Mouse (Mus musculus): Measurements from ENCODE around the gene Arhgef25. TPM values are rescaled to one million over a fixed set of nuclear protein-coding genes. Genes with fewer than 3 reads are reported as not detected.
"Not testable (repeated sequence)": the region's sequence is repeated elsewhere in the genome, so short reads cannot be mapped to it uniquely, and the experiment has no call there.

Arhgef25 gene
- total RNA-seq, 2 experiments from 2014 or later = 19.0 to 21.6 TPM

DNA sequence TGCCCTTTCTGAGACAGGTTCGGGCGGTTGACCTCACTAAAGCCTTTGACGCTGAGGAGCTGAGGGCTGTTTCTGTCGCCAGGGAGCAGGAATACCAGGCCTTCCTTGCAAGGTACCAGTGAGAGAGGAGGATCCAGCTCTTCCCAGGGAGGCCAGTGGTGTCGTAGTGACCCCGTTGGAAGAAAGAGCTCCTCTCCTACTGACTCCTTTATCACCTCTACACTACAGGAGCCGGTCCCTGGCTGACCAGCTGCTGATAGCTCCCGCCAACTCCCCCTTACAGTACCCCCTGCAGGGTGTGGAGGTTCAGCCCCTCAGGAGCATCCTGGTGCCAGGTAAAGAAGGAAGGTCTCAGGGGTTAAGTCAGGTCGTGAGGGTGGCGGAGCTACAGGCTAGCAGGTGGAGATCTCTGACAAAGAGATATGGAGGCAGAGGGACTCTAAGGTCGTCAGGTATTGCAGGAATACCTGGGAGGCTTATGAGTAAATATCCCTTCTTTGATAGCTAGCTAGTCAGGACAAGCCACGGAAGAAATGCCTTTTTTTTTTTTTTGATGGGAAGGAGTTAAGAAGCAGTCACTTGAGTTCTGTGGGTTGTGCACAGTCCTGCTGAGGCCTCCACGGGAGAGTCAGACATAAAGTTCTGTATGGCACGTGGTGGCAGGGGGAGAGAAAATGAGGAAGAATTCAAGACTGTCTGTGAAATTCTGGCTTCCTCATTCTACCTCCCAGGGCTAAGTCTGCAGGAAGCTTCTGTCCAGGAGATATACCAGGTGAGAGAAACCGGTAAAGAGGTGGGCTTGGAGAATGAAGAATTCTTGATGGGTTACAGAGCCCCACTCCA is 22.9 kb downstream of the Arhgef25 start:
- DNase-seq = no peak

DNA sequence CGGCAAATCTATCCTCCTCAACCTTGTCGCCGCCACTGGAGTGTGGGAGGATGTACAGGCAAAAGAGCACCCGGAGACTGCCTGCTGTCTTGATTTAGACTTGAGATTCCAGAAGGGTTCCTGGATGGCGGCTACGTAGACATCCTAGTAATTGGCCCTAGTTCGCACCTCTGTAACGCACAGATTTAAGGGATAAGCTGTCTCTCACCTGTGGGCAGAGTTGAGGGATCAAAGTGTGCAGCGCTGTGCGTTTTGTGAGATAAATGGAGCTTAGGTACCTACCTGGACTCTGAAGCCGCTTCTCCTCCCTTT is 23.5 kb downstream of the Arhgef25 start:
- no peak for DNase-seq

DNA sequence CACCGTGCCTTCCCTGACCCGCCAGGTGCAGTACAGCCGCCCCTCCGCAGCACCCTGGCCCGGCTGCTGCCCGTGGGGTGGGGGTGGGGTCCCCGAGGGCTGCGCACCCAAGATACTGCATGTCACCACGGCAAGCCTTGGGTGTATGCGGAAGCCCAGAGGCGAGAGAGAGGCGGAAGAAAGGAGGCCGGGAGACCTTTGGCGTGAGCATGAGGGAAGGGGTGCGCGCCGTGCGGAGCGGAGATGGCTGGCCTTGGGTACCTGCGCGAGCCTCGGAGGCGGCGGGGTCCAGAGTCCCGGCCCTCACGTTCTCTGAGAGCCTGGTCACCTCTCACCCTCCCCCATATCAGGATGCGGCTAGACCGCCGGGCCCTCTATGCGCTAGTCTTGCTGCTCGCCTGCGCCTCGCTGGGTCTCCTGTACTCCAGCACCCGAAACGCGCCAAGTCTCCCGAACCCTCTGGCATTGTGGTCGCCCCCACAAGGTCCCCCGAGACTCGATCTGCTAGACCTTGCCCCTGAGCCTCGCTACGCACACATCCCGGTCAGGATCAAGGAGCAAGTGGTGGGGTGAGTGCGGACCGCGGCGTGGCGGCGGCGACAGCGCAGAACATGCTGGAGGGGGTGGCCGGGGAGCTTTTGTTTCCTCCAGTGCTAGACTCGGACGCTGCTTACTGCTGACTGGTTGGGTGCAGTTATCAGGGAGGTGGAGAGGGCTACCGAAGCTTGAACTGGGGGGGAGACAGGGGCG is 24.1 kb downstream of the Arhgef25 start:
- peak; percentile 25 to 48 for DNase-seq

DNA sequence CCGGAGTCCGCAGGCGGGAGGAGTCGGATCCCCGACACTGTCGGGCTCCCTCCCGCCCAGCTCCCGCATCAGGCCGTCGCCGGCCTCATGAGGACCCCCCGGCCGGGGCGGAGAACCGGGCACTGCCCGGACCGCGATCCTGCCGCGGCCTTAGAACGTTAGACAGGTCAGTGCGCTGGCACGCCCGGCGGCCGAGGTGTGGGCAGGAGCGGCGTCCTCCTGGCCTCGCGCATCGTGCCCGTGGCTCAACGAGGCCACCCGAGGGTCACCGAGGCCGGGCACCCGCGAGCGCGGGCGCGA is 24.6 kb downstream of the Arhgef25 start:
- DNase-seq = peak in 1 of 2 experiments; percentile 53

DNA sequence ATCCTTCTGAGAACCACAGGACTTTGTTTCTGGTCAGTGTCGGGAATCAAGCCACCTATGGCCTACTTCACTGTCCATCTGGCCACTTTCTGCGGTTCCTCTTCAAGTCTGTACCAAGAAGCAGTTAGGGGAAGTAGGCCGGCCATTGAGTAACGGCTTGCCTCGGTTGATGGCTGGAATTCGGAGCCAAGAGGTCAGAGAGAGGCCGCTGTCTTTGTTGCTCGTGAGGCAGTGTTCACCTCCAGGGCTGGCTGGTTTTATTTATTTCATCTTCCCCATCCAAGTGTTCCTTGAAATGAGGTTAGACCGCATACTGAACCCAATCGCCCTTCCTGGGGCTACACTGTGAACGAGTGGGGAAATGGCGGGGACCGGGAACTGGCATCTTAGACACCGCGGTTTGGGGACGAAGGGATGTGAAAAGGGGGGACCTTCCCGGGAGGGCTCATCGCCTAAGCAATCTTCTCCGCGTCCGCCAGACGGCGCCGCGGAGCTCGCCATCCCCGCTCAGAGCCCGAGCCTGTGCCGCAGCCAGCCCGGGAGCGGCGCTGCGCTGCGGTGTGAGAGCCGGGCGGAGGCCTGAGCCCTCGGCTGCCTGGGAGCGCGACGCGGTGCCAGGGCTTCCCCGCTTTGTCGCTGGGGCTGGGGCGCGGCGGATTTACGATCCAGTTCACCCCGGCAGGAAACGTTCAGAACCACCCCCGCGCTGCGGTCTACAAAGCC is 25.1 kb downstream of the Arhgef25 start, which contains the start of gene B4galnt1:
B4galnt1 (plus strand) TSS at position 595 of the 723 bp plus-strand sequence.
- peak; percentile 80 to 84 for DNase-seq

DNA sequence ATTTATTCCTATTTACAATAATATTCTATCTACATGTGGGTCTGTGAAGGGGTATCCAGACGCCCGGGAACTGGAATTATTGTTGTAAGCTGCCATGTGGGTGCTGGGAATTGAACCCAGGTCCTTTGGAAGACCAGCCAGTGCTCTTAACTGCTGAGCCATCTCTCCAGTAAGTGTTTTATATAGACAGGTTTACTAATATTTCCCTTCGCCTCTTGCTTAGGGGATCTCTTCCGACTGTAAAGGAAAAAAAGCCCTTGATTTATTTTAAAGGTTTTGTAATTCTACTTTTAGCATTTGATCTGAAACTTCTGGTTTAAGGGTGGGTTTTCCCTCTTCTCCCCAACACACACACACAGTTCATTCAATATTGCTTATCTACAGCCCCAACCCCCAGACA is 25.7 kb downstream of the Arhgef25 start:
- DNase-seq = no peak

DNA sequence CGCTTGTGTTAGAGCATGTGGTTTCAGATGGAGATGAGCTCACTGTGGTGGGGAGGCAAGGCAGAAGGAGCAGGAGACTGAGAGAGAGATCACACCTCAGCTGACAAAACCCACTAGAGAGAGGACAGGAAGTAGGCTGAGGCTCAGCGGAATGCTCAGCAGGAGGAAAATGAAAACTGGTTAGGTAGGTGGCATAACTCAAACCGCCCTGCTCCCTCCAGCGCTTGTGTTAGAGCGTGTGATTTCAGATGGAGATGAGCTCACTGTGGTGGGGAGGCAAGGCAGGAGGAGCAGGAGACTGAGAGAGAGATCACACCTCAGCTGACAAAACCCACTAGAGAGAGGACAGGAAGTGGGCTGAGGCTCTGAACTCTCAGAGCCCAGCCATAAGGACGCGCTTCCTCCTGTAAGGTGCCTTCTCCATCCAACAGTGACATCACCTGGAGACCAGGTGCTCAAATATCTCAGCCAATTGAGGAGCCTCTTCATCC is 27.1 kb downstream of the Arhgef25 start:
- DNase-seq = not testable (repeated sequence)

DNA sequence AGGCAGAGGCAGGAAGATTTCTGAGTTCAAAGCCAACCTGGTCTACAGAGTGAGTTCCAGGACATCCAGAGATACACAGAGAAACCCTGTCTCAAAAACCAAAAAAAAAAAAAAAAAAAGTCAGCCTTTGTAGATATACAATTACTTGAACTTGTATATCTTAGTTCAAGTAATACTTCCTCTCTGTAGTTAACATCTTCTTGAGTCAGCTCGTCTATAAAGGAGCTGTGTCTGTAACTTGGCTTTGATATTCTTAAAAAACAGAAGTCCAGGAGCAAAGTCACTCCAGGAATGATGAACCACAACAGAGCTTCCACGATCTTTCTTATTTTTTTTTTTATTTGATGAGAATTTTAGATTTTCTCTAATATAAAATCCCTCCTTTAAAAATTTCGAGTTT is 29.2 kb downstream of the Arhgef25 start:
- no peak for DNase-seq

DNA sequence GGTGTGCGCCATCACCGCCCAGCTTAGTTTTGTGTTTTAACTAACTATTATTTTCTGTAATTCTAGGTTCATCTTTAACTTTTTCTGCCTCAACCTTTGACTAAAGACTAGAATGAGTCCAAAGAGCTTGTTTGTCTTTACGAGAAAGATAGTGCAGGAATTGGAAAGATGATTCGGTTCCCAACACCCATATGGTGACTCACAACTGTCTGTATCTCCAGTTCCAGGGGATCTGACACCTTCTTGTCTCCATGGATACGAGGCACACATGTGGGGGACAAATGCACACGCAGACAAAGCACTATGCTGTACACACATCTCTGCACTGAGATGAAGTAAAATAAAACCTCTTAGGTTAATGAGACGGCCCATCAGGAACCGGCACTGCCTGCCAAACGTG is 29.8 kb downstream of the Arhgef25 start:
- DNase-seq = no peak

DNA sequence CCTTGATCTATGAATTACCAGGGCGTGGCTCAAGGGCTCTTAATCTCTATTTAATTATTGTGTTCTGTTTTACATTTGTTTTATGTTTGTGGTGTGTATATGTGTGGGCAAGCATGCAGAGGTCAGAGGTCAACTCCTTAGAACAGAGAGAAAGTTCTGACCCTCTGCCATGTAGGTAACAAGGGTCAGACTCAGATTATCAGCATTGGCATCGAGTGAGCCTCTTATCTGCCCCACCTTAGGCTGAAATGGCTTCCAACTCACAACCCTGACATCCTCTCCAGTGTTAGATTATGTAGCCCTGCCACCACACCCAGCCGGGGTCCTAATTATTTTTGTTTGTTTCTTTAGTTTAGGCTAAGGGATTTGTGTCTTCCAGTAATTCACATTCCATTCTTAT is 31.4 kb downstream of the Arhgef25 start:
- no peak for DNase-seq

DNA sequence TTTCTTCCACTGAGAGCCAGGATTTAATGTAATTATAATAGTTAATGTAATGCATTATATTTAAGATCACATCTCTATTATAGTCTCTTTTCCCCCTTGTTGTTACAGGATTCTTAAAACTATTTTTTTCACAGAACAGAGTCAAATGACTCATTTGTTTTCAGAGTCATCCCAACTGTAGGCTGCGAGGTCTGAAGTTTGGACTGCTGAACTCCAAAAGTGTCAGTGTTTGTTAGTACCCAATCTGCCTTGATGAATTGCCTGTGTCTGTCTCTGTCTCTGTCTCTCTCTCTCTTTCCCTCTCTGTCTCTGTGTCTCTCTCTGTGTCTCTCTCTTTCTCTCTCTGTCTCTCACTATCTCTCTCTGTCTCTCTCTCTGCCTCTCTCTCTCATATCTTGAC is 33.4 kb downstream of the Arhgef25 start:
- DNase-seq = no peak

DNA sequence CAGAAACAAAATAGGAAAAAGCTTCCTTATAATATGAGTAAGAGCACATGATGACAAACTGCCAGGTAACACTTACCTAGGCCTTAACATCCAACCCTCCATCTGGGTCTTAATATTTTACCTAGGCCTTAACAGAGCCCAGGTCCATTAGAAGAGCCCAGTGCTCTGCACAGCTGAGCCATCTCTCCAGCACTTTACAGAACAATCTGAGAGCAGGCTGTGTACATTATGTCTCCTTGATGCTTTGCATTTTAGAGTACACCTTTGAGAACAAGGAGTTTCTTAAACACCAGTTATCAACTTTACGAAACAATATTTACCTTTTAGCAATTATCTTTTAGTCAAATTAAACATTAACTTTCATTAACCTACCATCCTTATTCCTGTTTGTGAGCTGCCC is 33.8 kb downstream of the Arhgef25 start:
- no peak for DNase-seq

DNA sequence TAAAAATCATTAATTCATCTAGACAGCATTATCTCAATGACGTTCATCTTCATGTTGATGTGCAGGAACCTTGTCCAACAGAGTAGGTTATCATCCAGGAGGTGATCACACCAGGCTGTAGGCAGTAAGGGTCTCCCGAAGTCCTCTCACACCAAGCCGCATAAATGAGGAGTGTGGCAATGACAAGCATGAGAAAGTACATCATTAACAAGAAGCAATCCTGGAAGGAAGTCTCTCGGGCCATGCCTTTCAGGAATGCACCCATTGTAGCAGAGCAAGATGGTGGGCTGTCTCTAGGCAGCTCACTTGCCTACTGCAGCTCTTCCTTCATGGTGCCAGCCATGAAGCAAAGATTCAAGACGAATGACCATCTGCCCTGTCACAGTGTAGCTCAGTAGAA is 35.2 kb downstream of the Arhgef25 start:
- no peak for DNase-seq

DNA sequence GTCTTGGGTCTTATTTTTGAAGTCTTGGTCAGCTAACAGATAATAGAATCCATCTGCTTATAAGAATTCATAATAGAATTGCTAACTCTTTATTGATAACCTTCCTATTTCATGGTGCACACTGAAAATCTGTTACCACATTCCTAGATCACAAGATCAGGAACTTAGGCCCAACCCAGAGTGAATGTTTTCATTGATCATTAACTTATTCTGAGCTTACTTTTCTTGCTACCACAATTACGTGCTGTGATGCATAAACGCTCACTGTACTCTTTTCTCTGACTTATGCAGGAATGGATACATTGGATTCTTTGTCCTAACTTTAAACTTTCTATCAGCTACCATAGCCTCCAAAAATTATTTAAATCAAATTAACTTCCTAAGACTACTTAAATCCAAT is 35.6 kb downstream of the Arhgef25 start:
- DNase-seq = no peak

DNA sequence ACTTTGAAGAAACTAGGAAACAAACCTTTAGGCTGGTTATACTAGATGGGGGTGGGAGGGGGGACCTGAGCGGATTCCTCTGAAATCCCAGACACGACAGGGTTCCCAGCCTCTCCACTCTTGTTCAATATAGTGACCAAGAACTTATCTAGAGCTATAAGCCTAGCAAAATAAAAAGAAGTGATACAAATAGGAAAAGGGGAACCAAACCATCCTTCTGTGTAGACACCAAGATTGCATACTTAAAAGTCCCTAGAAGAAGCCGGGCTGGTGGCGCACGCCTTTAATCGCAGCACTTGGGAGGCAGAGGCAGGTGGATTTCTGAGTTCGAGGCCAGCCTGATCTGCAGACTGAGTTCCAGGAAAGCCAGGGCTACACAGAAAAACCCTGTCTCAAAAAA is 36.6 kb downstream of the Arhgef25 start:
- DNase-seq = no peak

DNA sequence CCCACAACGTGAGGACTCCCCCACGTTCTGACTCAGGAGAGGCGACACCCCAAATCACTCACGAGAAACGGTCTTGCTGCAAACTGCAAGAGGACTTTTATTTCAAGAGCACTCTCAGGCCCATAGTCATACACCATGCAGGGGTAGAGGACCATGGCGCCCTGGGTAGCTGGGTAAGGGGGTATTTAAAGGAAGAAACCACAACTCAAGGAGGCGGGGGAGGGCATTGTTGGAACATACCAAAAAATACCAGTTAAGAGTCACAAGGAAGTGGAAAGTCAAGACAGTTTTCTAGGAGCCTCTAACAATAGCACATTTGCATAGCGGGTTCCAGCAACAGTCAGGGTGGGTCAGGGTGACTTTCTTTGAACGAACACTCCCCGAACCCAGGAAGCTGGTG is 37.3 kb downstream of the Arhgef25 start:
- not testable (repeated sequence) for DNase-seq

DNA sequence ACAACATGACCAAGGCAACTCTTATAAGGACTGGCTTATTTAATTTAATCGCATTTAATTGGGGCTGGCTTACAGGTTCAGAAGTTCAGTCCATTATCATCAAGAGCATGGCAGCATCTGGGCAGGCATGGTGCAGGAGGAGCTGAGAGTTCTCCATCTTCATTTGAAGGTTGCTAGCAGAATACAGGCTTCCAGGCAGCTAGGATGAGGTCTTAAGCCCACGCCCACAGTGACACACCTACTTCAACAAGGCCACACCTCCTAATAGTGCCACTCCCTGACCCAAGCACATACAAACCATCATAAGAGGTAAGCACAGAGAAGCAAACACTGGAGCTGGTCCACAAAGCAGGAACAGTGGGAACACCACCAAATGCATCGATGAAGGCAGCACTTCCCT is 38.6 kb downstream of the Arhgef25 start:
- not testable (repeated sequence) for DNase-seq

DNA sequence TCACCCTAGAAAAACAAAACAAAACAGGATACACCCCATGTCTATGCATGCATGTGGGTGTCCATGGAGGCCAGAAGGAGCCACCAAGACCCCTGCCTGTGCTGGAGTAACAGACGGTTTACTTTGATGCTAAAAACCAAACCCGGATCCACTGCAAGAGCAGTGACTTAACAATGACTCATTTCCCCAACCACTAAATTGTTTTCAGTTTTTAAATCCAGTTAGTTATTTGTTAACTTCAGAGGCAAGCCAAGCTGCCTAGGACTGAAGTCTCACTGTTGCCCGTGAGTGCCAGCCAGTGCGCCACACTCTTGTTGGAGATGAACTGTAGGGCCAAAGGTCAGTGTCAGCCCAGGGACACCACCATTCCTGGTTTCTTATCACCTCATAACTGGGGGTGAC is 39.4 kb downstream of the Arhgef25 start:
- DNase-seq = no peak

DNA sequence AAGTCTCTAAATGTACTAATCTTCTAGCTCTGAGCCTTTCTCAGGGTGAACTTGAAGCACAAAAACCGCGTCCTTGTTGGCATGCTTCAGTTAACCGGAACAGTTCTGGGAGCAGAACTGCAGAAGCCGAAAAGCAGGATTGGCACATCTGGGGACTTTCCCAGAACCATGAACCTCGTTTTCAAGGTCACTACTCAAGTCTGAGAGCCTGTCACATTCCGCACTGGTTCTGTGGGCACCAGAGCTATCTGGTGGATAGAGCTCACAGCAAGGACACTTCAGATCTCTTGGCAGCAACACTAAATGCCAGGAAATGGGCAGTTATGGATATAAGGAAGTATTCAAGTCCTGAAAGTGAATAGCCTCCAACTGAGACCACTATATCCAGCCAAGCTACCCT is 42.7 kb downstream of the Arhgef25 start:
- DNase-seq = peak; percentile 35 to 41

DNA sequence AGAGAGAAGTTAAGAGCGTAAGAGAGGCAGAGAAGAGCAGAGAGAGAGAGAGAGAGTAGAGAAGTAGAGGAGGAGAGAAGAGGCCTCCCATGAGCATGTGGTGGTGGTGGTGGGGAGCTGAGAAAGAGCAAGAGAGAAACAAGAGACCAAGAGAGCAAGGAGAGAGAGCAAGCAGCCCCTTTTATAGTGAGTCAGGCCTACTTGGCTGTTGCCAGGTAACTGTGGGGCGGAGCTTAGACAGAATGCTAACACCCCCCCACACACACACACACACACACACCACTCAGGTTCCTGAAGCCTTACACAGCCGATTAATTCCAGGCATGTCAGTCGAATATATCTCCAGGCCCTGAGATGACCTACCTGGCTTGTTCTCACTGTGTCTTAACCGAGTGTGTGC is 44.6 kb downstream of the Arhgef25 start:
- DNase-seq = no peak

DNA sequence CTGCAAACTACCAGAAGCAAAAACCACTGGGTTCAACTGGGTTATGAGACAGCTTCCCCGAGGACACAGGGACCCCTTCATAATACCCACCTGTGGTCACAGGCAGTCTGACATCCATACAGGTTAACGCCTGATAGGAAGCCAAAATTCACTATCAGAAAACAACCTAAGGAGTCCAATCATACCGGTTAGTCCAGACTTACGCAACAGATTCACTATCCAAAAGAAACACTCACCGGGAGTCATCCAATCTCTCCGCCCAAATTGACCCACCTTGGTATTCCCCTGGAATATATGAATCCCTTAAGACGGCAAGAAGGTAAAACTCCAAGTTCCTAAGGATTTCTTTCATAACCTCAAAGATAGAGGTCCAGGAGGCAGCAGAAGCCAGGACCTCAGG is 45.3 kb downstream of the Arhgef25 start:
- DNase-seq = no peak

DNA sequence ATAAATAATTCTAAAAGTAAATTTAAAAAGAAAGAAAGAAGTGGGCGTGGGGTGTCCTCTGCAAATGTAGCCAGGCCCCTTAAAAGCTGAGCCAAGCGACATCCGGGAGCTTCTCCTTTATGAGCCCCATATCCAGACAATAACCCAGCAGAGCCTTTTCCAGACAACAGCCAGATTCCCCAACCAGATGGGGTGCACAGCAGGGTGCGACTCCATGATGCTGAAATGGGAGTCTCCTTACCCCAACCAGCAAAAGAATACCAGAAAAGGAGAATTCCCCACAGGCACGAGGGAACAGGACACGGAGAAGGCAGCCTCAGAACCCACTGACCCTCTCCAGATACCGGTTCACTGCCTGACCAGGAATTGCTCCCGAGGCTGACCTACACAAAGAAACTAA is 46.7 kb downstream of the Arhgef25 start:
- DNase-seq = no peak

DNA sequence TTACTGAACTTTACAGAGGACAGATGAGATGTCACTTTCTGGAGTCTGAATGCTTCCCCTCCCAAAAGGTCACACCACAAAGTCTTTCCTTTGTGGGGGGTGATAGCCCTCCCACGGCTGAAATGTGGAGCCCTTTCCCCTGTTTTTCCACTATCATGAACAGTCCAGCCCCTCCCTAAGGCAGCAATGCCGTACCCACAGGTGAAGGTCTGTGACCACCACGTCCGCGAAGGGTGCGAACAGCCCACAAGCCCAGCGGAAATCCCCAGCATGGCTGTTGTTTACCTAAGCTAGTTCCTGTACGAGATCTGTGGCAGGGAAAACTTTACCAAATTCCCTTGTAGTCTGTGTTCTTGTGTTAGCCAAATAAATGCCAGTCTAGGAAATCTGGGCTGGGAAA is 48.4 kb downstream of the Arhgef25 start:
- DNase-seq = no peak
